Mouse (Mus musculus) adrenal gland, postnatal 25 days (tissue): Measurements from ENCODE around the gene Phlda1. TPM values are rescaled to one million over a fixed set of nuclear protein-coding genes. Genes with fewer than 3 reads are reported as not detected.

ENCODE experiments used
- DNase-seq: peaks from one replicate; pipeline ENCODE4 v3.0.0; 2021; ENCODE audit warnings: mixed read lengths
- total RNA-seq: library from RNA; stranded (reverse); gene quantifications from 2 replicates; pipeline ENCODE4 v1.2.3, GENCODE M21; 2021

The Phlda1 gene
- total RNA-seq, 1 experiment from 2014 or later: 75.2 TPM

DNA sequence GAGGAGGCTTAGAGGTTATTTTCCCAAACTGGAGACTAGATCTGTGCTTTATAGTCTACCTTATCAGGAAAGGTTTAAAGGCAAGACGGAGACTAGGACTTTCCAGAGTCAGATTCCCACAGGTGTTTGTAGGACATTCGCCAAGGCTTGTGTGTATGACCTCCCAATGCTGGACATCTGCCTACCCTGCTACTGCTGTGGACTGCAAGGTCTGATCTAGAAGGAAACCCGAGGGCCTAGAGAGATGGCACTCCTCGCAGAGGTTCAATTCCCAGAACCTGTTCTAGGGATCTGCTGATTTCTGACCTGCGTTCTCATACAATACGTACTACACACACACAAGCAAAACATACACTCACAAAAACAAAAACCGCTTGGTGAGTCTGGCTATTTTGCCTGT is 680 bp upstream of the Phlda1 start:
- no peak for DNase-seq

DNA sequence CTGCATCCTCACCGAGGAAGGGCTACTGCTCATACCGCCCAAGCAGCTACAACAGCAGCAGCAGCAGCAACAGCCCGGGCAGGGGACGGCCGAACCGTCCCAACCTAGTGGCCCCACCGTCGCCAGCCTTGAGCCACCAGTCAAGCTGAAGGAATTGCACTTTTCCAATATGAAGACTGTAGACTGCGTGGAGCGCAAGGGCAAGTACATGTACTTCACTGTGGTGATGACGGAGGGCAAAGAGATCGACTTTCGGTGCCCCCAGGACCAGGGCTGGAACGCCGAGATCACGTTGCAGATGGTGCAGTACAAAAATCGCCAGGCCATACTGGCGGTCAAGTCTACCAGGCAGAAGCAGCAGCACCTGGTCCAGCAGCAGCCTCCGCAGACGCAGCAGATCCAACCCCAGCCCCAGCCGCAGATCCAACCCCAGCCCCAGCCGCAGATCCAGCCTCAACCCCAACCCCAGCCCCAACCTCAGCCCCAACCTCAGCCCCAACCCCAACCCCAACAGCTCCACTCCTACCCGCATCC is 907 bp downstream of the Phlda1 start:
- no peak for DNase-seq

DNA sequence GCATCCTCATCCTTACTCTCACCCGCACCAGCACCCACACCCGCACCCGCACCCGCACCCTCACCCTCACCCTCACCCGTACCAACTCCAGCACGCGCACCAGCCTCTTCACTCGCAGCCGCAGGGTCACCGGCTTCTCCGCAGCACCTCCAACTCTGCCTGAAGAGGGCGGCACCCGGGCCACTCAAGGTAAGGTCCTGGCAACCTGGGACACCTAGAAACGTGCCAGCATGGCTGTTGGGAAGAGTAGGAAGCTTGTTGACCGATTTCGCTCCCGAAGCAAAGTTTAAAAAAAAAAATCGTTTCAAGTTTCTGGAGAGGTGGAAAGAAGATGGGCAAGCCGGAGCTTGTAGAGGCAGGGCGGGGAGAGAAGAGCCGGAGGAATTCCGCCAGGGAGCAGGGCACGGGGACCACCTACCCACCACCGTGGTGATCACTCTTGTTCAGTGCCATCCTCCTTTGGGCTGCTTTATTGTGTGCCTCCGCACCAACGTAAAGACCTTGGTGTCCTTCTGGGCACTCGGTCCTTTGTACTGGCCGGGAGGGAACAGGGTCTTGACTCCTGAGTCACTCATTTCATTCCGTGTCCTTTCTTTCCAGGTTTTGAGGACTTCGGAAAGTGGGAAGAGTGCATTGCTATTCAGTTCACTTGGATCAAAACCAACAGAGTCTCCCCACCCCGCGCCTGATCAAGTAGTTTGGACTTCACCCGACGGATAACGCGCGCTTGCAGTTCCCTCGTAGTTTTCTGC is 1.6 kb downstream of the Phlda1 start:
- peak; percentile 64 for DNase-seq

DNA sequence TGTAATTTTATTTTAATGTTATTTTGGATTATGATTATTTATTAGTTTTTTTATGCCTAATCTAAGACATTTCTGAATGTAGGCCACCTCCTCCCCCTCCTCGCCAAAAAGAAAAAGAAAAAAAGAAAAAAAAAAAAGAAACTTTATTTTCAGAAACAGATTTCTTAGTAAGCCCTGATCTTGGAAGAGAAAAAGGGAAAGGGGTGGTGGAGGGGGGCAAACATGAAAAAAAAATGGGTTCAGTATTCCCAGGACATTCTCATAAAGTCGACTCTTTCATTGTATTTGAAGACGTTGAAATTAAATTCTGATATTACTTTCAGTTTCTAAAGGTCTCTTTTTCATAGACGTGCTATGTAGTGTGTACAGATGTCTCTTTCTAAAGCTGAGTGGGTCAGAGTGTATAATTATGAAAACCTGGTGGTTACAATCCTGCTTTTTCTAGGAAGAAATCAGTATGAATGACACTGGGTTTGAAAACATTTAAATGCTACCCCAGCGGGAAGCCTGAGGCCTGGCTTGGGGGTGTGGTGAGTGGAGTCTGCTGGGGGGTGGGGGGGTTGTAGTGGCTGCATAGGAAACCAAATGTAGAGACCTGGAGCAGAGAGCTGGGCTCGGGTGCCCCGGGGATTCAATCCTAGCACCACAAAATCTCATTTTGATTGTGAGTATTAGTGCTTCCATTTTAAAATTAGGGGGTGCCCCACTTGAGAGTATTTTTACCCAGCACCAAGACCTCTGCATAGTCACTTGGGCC is 2.4 kb downstream of the Phlda1 start:
- no peak for DNase-seq

DNA sequence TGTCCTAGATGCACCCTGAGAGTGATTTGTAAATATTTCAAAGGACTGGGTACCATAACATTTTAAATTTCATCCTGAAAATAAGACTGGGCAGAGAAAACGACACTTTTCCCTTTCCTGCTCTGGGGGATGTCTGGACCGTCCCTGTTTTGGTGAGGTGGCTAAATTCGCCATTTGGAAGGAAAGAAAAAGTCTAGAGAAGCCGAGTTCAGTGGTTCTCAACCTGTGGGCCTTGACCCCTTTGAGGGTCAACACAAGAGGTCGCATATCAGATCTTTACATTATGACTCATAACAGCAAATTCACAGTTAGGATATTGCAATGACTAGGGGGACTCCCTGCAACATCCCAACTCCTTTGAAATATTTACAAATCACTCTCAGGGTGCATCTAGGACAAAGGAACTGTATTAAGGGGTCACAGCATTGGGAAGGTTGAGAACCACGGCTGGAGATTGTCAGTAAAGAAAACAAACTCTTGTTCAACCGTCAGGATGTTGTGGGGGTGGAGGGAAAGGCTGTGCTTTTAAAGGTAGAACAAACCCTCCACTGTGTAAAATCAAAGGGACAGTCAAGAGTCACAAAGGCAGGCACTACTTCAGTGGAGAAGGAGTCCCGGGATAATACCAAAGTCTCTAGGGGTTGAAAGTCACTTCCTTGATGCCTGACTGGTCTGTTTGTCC is 3.2 kb downstream of the Phlda1 start:
- no peak for DNase-seq

DNA sequence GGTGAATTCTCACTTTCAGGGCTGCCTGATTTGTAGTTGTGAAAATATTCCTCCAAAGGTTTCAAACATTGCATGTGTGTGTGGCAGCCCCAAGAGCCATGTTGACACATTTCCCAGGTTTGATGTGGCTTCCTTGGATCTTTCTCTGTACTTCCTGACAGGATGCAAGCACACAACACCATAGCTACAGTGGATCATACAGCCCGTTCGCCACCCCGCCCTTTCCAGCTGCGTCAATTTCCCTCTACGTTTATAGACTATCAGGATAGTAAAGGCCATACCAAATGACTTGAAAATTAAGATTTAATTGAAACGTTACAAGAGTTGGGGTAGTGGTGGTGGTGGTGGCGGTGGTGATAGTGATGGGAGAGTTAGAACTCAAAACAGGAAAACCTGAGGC is 3.9 kb downstream of the Phlda1 start:
- no peak for DNase-seq

DNA sequence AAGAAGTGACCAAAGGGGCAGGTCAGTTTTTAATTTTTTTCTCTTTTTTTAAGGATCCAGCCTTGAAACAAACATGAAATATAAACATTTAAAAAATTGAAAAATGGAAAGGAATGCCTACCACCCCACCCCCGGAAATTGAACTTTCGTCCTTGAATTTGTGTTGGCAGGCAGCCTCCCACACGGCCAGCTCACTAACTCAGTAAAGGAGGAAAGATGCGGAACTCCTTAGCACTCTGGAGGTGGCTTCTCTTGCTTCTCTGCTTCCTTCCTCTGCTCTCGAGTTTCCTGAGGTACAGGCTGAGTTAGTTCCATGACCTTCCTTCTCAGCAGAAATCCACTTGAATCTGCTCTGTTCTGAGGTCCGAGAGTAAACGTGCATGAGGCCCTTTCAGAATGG is 4.7 kb downstream of the Phlda1 start:
- no peak for DNase-seq

DNA sequence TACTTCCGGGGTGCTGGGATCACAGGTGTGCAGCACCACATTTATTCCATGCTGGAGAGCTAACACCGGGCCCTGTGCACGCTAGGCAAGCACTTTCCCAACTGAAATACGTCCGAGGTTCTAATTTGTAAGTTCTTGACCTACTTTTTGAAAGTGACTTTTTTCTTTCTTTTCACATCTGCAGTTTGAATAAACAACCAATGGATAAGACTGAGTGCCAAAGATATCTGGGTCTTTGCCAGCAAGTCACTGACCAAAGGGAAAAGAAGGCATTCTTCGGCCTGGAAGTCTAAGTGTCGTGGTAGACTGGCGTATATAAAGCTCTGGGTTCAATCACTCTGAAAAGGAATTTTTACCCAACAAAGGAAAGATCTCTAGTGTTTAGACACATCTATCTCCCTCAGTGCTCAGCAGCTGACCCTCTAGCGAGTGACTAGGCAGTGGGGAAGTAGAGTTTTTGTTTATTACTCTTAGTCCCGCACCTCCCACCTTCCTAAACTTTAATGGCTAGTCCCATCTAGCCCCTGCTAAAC is 6.0 kb downstream of the Phlda1 start:
- no peak for DNase-seq

DNA sequence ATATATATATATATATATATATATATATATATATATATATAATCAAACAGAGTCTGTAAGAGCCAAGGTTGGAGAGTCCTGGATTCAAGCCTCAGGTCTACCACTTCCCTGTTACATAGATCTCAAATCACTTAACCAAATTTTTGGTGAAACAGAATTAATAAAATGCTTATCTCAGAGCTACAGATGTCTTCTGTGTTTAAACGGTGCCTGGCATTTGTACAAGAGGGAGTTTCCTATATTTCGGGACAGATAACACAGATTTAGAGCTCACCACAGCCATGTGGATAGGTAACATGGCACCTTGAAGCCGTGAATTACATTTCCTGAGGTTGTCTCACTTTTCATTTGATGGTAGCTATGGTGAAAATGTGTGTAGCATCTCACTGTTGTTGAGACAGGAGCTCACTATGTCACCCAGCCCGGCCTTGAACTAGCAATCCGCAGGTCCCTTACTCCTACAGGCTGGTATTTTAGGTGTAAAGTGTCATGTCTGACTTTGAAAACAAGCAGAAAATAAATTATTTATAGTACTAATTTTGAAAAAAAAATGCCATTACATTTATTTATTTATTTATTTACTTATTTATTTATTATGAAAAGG is 8.3 kb downstream of the Phlda1 start:
- DNase-seq: no peak

DNA sequence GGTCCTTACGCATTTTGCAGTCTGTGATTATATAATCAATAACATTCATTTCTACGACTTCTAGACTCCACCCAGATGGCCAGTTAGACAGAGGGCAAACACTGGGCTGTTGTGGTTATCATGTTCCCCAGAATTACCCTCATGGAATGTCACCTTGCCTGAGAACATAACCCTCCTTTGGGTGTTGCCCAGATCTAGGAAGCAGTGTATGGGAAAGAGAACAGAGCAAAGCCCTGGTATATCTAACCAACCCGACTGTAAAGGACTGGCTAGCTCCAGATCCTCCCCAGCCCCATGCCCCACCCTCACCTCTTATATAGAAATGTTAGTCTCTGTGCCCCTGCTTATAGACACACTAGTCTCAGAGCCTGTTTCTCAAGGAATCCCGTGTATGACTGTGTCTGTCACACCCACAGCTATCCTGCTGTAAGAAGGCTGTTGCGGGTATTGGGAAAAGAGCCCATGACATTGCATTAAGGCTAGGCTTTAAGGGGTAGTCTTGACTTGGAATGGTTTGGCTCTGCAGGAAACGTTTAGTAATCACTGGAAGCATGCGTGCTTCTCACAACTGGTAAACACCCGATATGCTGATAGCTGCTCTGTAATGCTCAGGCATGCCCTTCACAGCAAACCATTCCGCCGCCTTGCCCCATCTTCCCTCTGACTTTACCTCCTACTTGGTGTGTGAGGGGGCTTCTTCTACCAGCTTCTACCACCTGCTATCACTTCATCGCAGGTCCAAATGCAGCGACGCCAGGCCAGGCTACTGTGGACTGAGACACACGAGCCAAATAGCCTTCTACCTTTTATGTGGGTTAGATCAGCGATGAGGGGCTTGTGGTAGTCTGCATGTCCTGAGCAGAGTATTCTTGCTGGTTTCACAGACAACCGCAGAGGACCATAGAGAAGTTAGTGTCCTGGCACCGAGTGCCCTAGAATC is 9.3 kb downstream of the Phlda1 start:
- DNase-seq: no peak

DNA sequence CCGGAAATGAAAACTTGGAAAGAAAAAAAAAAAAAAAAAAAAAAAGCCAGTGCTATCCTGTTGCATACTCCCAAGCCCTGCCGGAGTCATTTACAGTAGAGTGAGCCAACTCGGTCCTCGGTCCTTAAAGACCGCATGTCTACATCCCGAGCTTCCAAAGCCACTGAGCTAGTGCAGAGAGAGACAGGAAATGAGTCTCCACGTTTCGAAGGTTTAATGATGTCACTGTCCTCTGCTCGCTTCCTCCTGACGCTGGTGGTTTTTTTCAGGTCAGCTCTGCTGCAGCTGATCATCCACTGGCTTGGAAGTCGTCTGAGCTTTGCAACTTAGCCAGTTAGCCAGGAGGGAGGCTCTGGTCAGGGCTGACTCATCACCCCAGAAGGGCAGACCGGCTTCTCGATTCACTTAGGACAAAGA is 10.1 kb downstream of the Phlda1 start:
- peak; percentile 59 for DNase-seq

DNA sequence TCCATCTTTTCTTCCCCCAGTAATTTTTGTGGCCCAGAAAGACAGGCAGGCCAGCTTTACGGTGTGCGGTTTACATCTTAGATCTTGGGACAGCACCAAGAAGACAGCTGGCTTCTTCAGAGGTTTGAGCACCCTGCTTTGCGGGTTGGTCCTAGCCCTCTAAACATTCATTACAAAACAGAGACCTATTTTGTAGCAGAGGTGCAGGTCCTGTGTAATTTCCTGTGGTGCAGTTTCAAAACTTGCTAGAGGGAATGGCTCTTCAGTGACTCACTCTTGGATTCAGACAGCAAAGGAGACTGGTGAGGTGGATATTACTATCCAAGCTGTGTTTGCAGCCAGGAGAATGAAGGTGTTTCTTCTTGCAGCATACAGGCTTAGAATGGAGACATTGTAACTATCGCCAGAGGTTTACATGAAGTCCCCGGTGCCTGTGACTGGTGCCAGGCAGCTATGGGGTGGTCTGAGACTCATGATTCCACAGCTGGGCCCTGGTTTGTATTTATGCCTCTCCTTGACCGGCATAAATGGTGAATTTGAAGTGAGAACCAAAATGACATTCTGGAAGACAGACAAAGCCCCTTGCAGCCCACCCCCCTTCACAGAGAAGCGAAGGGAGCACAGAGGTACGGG is 10.8 kb downstream of the Phlda1 start:
- DNase-seq: no peak

DNA sequence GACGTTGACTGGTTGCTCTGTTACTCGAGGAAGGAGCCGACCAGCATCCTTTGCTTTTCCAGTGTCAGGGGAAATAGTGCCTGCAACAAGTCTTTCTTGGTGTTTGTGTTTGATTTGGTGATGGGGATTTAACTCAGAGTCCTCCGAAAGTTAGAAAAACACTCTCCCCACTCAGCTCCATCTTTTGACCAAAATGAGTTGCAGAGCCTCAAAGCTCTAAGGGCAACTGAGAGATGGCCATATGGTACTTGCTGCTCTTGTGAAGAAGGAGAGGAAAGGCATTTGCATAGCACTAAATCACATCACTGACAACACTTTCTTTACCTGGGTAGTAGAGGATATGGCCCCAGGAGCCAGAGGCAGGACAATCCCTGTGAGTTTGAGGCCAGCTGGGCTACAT is 12.3 kb downstream of the Phlda1 start:
- no peak for DNase-seq

DNA sequence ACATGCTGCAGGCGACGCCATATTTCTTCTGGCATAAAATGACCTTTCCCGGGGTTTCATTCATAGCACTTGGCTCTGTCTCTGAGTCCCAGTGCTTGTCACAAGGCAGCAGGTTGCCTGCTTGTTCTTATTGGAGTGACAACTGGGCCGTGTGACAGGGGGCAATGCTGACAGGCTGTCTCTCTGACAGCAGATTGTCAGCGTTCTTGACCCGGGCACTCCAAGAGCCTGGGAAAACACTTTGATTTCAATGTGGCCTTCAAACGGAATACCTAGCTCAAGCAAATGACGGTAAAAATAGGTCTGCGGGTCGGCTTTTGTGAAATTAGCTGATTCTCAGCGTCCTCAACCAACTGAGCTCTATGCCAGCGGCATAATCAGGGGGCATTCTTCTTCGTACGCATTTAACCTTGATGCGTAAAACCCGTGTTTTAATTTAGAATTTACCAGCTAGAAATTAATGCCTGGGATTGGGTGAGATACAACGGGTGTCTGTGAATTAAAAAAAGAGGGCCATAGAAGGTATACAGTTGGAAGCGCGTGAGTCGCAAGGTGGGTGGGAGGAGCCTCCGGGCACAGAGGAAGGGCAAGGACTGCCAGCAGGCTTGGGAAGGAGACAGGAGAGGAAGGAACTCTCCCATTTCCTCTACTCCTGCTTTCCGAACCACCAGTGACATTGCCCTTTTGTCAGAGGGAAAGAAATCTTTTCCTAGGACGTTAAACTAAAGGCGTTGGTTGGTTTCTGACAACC is 13.7 kb downstream of the Phlda1 start:
- no peak for DNase-seq

DNA sequence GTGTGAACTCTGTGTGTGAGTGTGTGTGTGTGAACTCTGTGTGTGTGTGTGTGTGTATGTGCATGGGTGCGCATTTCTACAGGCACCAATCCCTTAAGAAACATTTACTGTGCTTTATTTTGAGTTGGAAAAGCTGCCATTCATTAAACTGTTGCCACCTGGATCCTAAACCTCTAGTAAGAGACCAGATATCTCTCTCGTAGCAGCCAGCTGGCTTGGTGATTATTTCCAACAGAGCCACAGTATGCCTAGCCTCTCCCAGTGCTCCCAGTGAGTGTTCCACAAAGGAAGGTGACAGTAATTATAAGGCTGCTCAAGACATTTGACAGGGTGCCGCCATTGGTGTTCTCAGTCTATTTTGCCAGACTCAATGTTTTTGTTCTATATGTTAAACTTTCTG is 14.5 kb downstream of the Phlda1 start:
- no peak for DNase-seq

DNA sequence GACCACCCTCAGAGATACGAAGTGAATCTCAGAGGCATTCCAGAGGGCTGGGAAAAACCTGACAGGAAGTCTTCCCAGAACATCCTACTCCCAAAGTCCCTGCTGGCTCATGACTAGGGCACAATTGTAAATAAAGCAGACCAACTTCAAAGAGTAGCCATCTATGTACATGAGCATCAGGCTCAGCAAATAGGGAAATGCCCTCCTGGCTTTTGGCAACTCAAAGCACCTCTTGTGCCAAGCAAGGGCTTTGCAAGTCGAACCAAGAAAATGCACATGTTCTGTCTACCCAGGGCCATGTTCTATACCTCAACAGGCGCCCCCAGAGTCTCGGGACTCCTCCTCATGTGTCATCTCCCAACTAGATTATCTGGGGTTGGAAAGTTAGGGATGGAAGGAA is 15.6 kb downstream of the Phlda1 start:
- no peak for DNase-seq

DNA sequence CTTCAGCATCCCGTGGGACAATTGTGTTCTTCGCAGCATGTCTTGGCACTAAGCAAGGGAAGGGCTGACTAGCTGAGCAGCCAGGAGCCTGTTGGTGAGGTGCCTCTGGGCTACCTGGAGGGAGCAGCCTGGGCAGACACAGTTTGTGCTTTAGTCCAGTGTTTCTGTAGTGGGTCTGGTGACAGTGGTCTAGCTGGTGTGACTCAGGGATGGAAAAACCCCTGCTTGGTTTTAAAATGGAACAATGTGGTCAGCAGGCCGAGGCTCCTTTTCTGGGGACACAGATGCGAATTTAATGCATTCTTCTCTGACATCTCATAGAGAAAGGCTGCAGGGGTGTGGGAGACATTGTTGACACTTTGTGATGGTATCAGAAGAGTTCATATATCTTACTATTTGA is 16.1 kb downstream of the Phlda1 start:
- no peak for DNase-seq

DNA sequence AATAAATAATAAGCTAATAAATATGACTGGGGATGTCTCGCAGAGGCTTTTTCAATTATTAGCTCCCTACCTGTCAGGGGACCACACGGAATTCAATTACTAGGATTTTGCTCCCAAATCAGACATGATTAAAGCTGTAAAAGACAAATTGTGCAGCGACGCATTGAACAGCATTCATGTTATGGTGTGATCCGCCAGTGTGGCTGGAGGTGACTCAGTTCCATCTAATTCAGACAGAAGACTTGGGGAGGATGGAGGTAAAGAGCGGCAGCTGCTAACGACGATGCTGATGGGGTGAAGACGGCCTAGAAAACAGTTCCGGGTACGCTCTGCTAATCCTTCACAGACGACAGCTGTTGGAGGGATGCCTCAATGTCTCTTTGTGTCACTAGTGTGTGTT is 17.8 kb downstream of the Phlda1 start:
- DNase-seq: no peak

DNA sequence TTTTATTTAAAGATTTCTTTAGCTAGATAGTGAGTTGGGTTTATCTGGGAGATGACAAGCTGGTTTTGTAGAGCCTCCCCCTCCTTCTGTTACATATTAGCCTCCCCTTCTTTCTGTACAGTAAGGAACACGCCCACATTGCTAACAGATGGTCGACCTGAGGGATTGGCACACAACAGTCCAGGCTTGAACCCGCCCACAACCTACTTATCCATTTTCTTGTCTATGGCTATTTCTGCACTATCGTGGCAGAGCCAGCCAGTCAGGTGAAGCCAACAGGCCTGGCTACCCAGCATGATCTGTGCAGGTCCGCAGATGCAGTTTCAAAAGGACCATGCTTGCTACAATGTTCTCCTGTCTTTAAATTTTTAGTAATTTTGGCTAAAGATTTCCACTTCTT is 21.0 kb downstream of the Phlda1 start:
- no peak for DNase-seq

DNA sequence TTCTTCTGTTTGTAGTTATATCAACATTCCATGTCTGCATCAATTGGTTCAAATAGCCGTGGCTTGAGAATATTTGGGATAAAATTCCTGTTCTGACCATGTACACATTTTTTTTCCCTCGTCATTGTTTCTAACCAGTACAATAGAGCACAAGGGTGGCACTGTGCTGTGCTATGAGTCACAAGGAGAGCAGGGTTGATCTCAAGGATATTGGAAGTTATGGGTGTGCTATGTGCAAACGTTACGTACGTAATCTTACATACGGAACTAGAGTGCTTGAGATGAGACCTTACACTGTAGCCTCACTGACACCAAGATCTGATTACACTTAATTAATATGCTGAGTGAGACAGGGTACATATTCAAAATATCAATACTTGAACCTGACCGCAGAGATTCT is 21.5 kb downstream of the Phlda1 start:
- no peak for DNase-seq
